Mouse (Mus musculus): ENCODE data around the gene Arhgef28. TPM values are rescaled to one million over a fixed set of nuclear protein-coding genes. Genes with fewer than 3 reads are reported as not detected.

Arhgef28 gene
- polyA plus RNA-seq, 1 experiment from 2014 or later: 8.6 TPM

DNA sequence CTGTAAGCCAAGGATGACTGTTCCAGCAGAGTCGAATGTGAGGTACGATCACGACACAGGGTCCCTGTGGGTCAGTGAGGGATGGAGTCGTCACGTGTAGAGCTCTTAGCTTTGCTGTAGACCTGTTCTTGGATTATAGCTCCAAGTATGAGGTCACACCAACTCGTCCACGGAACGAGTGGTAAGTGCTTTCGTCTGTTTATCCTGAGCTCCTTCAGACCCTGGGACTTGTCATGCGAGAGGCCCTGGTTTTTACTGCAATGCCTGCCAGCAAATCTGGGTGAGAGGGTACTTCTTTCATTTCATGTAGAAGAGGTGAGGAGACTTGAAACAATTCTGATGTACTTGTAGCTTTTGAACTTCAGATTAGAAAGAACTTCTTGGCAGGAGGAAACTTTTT lies 322.6 kb downstream of the Arhgef28 start:
- no peak for ATAC-seq (replicated peaks; ENCODE audit: insufficient number of reproducible peaks, low FRiP score, low TSS enrichment, low read depth)
- H3K36me3 ChIP-seq (replicated peaks; ENCODE audit: control insufficient read depth, insufficient read depth, low read depth, low read length): no peaks in the 10 kb centered on the region
- H3K9ac ChIP-seq (replicated peaks; ENCODE audit: low read length): no peak overlapping the region
- no peak overlapping the region for H3K27ac ChIP-seq (replicated peaks; ENCODE audit: low read depth, low read length)
- no peak overlapping the region for H3K4me3 ChIP-seq (ENCODE audit: low read depth, low read length)
- DNase-seq (ENCODE audit: low spot score): no peak
- H3K4me1 ChIP-seq (ENCODE audit: control insufficient read depth, insufficient read depth, low read length): no peaks in the 10 kb centered on the region
- no peak overlapping the region for H3K4me2 ChIP-seq (ENCODE audit: low read depth, low read length)
- WGBS: 79% methylated on average over 10 of the region's 10 CpGs
- no peaks in the 10 kb centered on the region for H3K27me3 ChIP-seq (ENCODE audit: control insufficient read depth, insufficient read depth, low read length)
- H3K9me3 ChIP-seq (replicated peaks; ENCODE audit: control insufficient read depth, low read length): no peaks in the 10 kb centered on the region

DNA sequence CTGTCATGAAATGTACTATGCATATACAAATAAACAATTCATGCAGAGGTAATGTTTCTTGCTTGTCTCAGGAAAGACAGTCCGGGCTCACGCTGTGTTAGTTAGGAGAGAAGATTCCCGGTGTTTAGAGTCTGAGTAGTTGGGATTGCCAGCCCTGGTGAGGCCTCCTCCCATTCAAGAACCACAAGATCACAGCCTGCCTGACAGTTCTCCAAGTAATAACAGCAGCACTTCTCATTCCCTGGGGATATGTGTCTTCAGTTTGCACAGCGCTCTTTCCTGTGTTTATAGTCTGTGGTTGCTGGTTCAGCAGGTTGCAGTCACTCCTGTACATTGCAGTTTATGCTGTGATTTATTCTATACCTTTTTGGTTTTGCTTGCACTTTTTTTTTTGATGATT lies 329.8 kb downstream of the Arhgef28 start:
- no peaks in the 10 kb centered on the region for H3K9me3 ChIP-seq (replicated peaks; ENCODE audit: control insufficient read depth, low read length)
- H3K36me3 ChIP-seq (replicated peaks; ENCODE audit: control insufficient read depth, insufficient read depth, low read depth, low read length): no peaks in the 10 kb centered on the region
- no peak overlapping the region for H3K4me3 ChIP-seq (ENCODE audit: low read depth, low read length)
- no peak overlapping the region for H3K27ac ChIP-seq (replicated peaks; ENCODE audit: low read depth, low read length)
- no peak overlapping the region for H3K4me2 ChIP-seq (ENCODE audit: low read depth, low read length)
- ATAC-seq (replicated peaks; ENCODE audit: insufficient number of reproducible peaks, low FRiP score, low TSS enrichment, low read depth) (no peak), DNase-seq (ENCODE audit: low spot score) (no peak)
- no peaks in the 10 kb centered on the region for H3K4me1 ChIP-seq (ENCODE audit: control insufficient read depth, insufficient read depth, low read length)
- no peak overlapping the region for H3K9ac ChIP-seq (replicated peaks; ENCODE audit: low read length)
- WGBS: 77% methylated on average over 4 of the region's 4 CpGs
- no peaks in the 10 kb centered on the region for H3K27me3 ChIP-seq (ENCODE audit: control insufficient read depth, insufficient read depth, low read length)

DNA sequence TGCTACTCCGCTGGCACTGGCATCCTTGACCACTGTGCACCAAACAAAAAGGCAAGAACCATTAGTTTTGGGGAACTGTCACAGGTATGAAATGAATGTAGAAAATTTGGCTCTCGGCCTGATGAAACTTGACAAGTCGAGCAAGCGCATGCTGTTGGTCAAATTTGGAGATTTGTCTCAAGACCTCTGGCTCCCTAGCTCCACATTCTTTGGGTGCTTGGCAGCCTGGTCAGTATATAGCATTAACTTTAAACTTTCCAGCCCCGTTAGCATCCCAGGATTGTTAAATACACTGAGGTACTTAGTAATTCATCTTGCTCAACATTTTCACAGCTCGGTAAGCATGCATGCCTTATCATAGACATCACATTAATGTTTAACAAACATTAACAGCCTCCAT lies 330.2 kb downstream of the Arhgef28 start:
- Histone ChIP-seq H3K4me3 (ENCODE audit: low read depth, low read length) (no peak overlapping the region), H3K27me3 (ENCODE audit: control insufficient read depth, insufficient read depth, low read length) (no peaks in the 10 kb centered on the region), H3K9me3 (replicated peaks; ENCODE audit: control insufficient read depth, low read length) (no peaks in the 10 kb centered on the region), H3K9ac (replicated peaks; ENCODE audit: low read length) (no peak overlapping the region), H3K4me2 (ENCODE audit: low read depth, low read length) (no peak overlapping the region), H3K4me1 (ENCODE audit: control insufficient read depth, insufficient read depth, low read length) (no peaks in the 10 kb centered on the region), H3K27ac (replicated peaks; ENCODE audit: low read depth, low read length) (no peak overlapping the region), H3K36me3 (replicated peaks; ENCODE audit: control insufficient read depth, insufficient read depth, low read depth, low read length) (no peaks in the 10 kb centered on the region)
- WGBS: 84% methylated on average over 6 of the region's 6 CpGs
- DNase-seq (ENCODE audit: low spot score): no peak
- ATAC-seq (replicated peaks; ENCODE audit: insufficient number of reproducible peaks, low FRiP score, low TSS enrichment, low read depth): no peak

DNA sequence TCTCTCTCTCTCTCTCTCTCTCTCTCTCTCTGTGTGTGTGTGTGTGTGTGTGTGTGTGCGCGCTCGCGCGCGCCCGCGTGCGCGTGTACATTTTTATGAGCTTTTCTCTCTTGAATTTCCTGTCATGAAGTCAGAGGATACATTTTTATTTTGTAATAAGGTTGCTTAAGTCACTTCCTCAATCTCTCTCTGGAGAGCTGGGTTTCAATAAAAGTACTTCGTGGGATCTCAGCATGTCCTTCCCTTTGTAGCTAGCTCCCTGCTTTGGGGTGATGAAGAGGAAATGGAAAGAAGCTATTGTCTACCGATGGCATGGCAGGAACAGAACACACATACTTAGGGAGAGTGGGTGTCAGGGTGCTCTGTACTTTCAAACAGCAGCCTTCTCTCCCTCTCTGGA lies 336.8 kb downstream of the Arhgef28 start:
- Histone ChIP-seq H3K36me3 (replicated peaks; ENCODE audit: control insufficient read depth, insufficient read depth, low read depth, low read length) (no peaks in the 10 kb centered on the region), H3K9me3 (replicated peaks; ENCODE audit: control insufficient read depth, low read length) (no peaks in the 10 kb centered on the region), H3K27me3 (ENCODE audit: control insufficient read depth, insufficient read depth, low read length) (no peaks in the 10 kb centered on the region), H3K4me3 (ENCODE audit: low read depth, low read length) (no peak overlapping the region), H3K4me1 (ENCODE audit: control insufficient read depth, insufficient read depth, low read length) (no peaks in the 10 kb centered on the region), H3K9ac (replicated peaks; ENCODE audit: low read length) (no peak overlapping the region), H3K4me2 (ENCODE audit: low read depth, low read length) (no peak overlapping the region), H3K27ac (replicated peaks; ENCODE audit: low read depth, low read length) (no peak overlapping the region)
- ATAC-seq (replicated peaks; ENCODE audit: insufficient number of reproducible peaks, low FRiP score, low TSS enrichment, low read depth) (no peak), DNase-seq (ENCODE audit: low spot score) (no peak)
- WGBS: 92% methylated on average over 12 of the region's 12 CpGs

DNA sequence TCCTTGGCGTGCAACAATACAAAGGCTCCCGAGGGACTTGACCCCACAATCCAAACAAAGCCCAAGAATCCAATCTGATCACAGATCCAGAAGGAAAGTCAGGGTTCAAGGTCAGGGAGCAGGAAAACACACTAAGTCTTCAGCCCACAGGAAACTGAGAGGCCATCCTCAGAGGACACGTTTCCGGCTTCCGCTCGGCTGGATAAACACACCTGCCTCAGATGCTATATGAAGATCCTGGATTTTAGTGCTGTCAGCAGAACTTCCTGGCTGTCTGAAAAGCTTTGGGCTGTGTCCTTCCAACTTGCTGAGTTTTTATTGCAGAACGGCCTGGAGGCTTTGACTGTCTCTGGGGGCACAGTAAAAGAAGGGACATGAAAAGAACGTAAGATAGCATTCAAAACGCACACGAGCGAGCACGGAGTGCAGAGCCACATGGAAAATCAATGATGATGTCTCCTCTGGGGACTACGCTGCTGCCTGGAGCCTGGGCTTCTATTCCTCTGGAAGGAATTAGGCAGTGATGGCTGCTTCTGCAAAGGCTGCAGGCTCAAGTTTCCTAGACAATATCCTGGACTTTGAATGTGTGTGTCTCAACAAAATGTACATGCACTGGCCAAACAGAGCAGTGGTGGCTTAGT lies 338.8 kb downstream of the Arhgef28 start:
- 0 out of 2 replicates have a peak overlapping the region, but pooled peaks have one; percentile 0 for H3K27ac ChIP-seq (replicated peaks; ENCODE audit: low read depth, low read length)
- WGBS: 26% methylated on average over 13 of the region's 13 CpGs
- H3K36me3 ChIP-seq (replicated peaks; ENCODE audit: control insufficient read depth, insufficient read depth, low read depth, low read length): no peaks in the 10 kb centered on the region

DNA sequence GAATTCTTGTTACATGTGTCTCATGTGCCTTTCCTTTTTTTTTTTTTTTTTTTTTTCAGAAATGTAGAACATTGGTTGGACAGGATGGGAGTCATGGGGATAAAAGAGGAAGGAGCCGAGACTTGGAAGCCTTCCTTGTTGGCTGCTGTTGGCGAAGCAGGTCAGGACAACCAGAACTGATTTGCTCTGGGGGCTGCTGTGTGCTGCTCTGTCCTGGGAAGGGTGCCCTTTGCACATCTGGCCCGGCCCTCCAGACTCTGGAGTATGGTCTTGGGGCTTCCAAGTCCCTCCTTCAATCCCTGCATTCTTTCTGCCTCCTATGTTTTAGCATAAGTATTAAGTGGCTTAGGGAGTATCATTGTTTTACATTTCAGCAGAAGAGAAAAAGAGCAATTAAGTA lies 347.2 kb downstream of the Arhgef28 start:
- Histone ChIP-seq H3K27ac (replicated peaks; ENCODE audit: low read depth, low read length) (no peak overlapping the region), H3K4me3 (ENCODE audit: low read depth, low read length) (no peak overlapping the region), H3K4me1 (ENCODE audit: control insufficient read depth, insufficient read depth, low read length) (no peaks in the 10 kb centered on the region), H3K36me3 (replicated peaks; ENCODE audit: control insufficient read depth, insufficient read depth, low read depth, low read length) (no peaks in the 10 kb centered on the region), H3K27me3 (ENCODE audit: control insufficient read depth, insufficient read depth, low read length) (no peaks in the 10 kb centered on the region), H3K4me2 (ENCODE audit: low read depth, low read length) (no peak overlapping the region), H3K9ac (replicated peaks; ENCODE audit: low read length) (no peak overlapping the region), H3K9me3 (replicated peaks; ENCODE audit: control insufficient read depth, low read length) (no peaks in the 10 kb centered on the region)
- ATAC-seq (replicated peaks; ENCODE audit: insufficient number of reproducible peaks, low FRiP score, low TSS enrichment, low read depth) (no peak), DNase-seq (ENCODE audit: low spot score) (no peak)
- 79% methylated on average over 3 of the region's 3 CpGs for WGBS

More for the DNA sequence above, 338.8 kb downstream of the Arhgef28 start:
- DNase-seq (ENCODE audit: low spot score) (peak; percentile 58), ATAC-seq (replicated peaks; ENCODE audit: insufficient number of reproducible peaks, low FRiP score, low TSS enrichment, low read depth) (no peak)
- Histone ChIP-seq H3K9me3 (replicated peaks; ENCODE audit: control insufficient read depth, low read length) (no peaks in the 10 kb centered on the region), H3K4me2 (ENCODE audit: low read depth, low read length) (no peak overlapping the region), H3K9ac (replicated peaks; ENCODE audit: low read length) (no peak overlapping the region), H3K27me3 (ENCODE audit: control insufficient read depth, insufficient read depth, low read length) (no peaks in the 10 kb centered on the region), H3K4me1 (ENCODE audit: control insufficient read depth, insufficient read depth, low read length) (no peaks in the 10 kb centered on the region), H3K4me3 (ENCODE audit: low read depth, low read length) (no peak overlapping the region)

DNA sequence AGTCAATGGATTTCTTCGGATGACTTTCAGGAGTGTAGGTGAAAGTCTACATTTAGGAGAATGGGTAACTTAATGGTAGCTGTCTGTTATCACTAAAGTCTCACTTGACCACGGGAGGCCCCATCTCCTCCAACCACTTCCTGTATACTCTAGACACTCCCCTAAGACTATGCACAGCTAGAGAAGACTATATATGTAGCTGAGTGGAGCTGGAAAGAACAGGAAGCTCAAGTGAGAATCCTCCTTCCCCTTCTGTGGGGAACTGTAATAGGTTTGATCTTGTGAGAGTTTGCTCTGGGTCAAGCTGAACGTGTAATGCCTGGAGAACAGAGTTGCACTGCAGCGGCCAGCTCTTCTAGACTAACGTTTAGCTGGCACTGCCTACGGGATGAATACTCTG lies 348.4 kb downstream of the Arhgef28 start:
- Histone ChIP-seq H3K9me3 (replicated peaks; ENCODE audit: control insufficient read depth, low read length) (no peaks in the 10 kb centered on the region), H3K27me3 (ENCODE audit: control insufficient read depth, insufficient read depth, low read length) (no peaks in the 10 kb centered on the region), H3K27ac (replicated peaks; ENCODE audit: low read depth, low read length) (no peak overlapping the region), H3K4me3 (ENCODE audit: low read depth, low read length) (no peak overlapping the region), H3K9ac (replicated peaks; ENCODE audit: low read length) (no peak overlapping the region), H3K4me1 (ENCODE audit: control insufficient read depth, insufficient read depth, low read length) (no peaks in the 10 kb centered on the region), H3K36me3 (replicated peaks; ENCODE audit: control insufficient read depth, insufficient read depth, low read depth, low read length) (no peaks in the 10 kb centered on the region), H3K4me2 (ENCODE audit: low read depth, low read length) (no peak overlapping the region)
- ATAC-seq (replicated peaks; ENCODE audit: insufficient number of reproducible peaks, low FRiP score, low TSS enrichment, low read depth): no peak
- DNase-seq (ENCODE audit: low spot score): no peak
- 85% methylated on average over 6 of the region's 6 CpGs for WGBS

DNA sequence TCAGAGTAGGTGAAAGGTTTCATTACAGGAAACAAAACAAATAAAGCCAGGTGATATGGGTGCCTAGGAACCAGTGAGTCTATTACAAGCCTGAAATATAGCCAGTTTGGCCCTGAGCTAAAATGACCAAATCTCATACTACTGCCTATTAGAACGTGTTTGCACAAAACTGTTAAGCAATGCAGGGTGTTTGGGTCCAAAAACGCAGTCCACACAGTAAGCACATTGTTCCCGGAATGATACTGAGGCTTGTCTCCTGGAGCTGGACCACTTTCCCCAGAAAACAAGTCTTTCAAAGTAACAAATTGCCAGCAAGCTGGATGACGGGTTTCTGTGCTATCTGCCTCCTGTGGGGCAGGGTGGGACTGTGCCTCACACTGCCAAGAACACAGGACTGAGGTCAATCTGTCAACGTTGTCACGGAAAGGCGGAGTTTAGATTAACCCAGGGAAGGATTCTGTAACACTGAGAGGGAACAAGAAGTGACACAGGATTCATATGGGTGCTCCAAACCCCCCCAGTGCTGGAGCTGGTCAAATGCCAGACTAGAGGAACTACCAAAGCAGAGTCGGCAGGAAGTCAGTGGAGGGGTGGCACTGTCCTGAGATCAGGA lies 352.8 kb downstream of the Arhgef28 start:
- Histone ChIP-seq H3K4me3 (ENCODE audit: low read depth, low read length) (no peak overlapping the region), H3K36me3 (replicated peaks; ENCODE audit: control insufficient read depth, insufficient read depth, low read depth, low read length) (no peaks in the 10 kb centered on the region), H3K9me3 (replicated peaks; ENCODE audit: control insufficient read depth, low read length) (no peaks in the 10 kb centered on the region), H3K4me2 (ENCODE audit: low read depth, low read length) (no peak overlapping the region), H3K4me1 (ENCODE audit: control insufficient read depth, insufficient read depth, low read length) (no peaks in the 10 kb centered on the region), H3K27ac (replicated peaks; ENCODE audit: low read depth, low read length) (no peak overlapping the region), H3K9ac (replicated peaks; ENCODE audit: low read length) (no peak overlapping the region), H3K27me3 (ENCODE audit: control insufficient read depth, insufficient read depth, low read length) (no peaks in the 10 kb centered on the region)
- DNase-seq (ENCODE audit: low spot score) (no peak), ATAC-seq (replicated peaks; ENCODE audit: insufficient number of reproducible peaks, low FRiP score, low TSS enrichment, low read depth) (no peak)
- 72% methylated on average over 8 of the region's 8 CpGs for WGBS

Measured in embryonic facial prominence, embryonic 11.5 days (tissue).